Mouse (Mus musculus): ENCODE measurements around the gene Nod1. TPM values are rescaled to one million over a fixed set of nuclear protein-coding genes. Genes with fewer than 3 reads are reported as not detected.

The Nod1 gene
- polyA plus RNA-seq, 1 experiment from 2014 or later, result 3.0 TPM

- 93% methylated on average over 12 of the region's 12 CpGs for WGBS
- no peak for ATAC-seq (ENCODE audit: insufficient read depth, low FRiP score, low TSS enrichment)
These were observed 39.9 kb downstream of the Nod1 start for GRCm38 (mm10) chr6:54932526-54932925.

GRCm38 (mm10) chr6:54931641-54932040 lies 40.8 kb downstream of the Nod1 start:
- no peak overlapping the region for H3K4me2 ChIP-seq (ENCODE audit: low read depth)
- WGBS, result 96% methylated on average over 4 of the region's 4 CpGs
- ATAC-seq (ENCODE audit: insufficient read depth, low FRiP score, low TSS enrichment), result no peak
- H3K9ac ChIP-seq (ENCODE audit: low read length), result no peak overlapping the region
- H3K4me3 ChIP-seq (ENCODE audit: low read depth, low read length), result no peak overlapping the region
- H3K9me3 ChIP-seq (ENCODE audit: control insufficient read depth, low read length), result no peaks in the 10 kb centered on the region
- no peak overlapping the region for H3K27ac ChIP-seq (ENCODE audit: low read depth, low read length)
- no peaks in the 10 kb centered on the region for H3K36me3 ChIP-seq (ENCODE audit: control insufficient read depth, insufficient read depth, low read length)
- no peaks in the 10 kb centered on the region for H3K27me3 ChIP-seq (ENCODE audit: control insufficient read depth, insufficient read depth, low read length)
- no peaks in the 10 kb centered on the region for H3K4me1 ChIP-seq (ENCODE audit: control insufficient read depth, insufficient read depth, low read length)
- no peak for DNase-seq (ENCODE audit: low spot score)

More at GRCm38 (mm10) chr6:54932526-54932925, 39.9 kb downstream of the Nod1 start:
- no peak overlapping the region for H3K4me3 ChIP-seq (ENCODE audit: low read depth, low read length)
- H3K27ac ChIP-seq (ENCODE audit: low read depth, low read length), result no peak overlapping the region
- no peak overlapping the region for H3K9ac ChIP-seq (ENCODE audit: low read length)
- H3K27me3 ChIP-seq (ENCODE audit: control insufficient read depth, insufficient read depth, low read length), result no peaks in the 10 kb centered on the region
- no peaks in the 10 kb centered on the region for H3K9me3 ChIP-seq (ENCODE audit: control insufficient read depth, low read length)
- H3K4me1 ChIP-seq (ENCODE audit: control insufficient read depth, insufficient read depth, low read length), result no peaks in the 10 kb centered on the region
- no peak overlapping the region for H3K4me2 ChIP-seq (ENCODE audit: low read depth)
- DNase-seq (ENCODE audit: low spot score), result no peak
- H3K36me3 ChIP-seq (ENCODE audit: control insufficient read depth, insufficient read depth, low read length), result no peaks in the 10 kb centered on the region

- no peak for ATAC-seq (ENCODE audit: insufficient read depth, low FRiP score, low TSS enrichment)
- H3K27me3 ChIP-seq (ENCODE audit: control insufficient read depth, insufficient read depth, low read length), result no peaks in the 10 kb centered on the region
- H3K4me3 ChIP-seq (ENCODE audit: low read depth, low read length), result no peak overlapping the region
- 84% methylated on average over 6 of the region's 6 CpGs for WGBS
- no peaks in the 10 kb centered on the region for H3K4me1 ChIP-seq (ENCODE audit: control insufficient read depth, insufficient read depth, low read length)
- H3K9me3 ChIP-seq (ENCODE audit: control insufficient read depth, low read length), result no peaks in the 10 kb centered on the region
- H3K9ac ChIP-seq (ENCODE audit: low read length), result no peak overlapping the region
- DNase-seq (ENCODE audit: low spot score), result no peak
- H3K36me3 ChIP-seq (ENCODE audit: control insufficient read depth, insufficient read depth, low read length), result no peaks in the 10 kb centered on the region
- no peak overlapping the region for H3K27ac ChIP-seq (ENCODE audit: low read depth, low read length)
- no peak overlapping the region for H3K4me2 ChIP-seq (ENCODE audit: low read depth)
These were observed 44.5 kb downstream of the Nod1 start for GRCm38 (mm10) chr6:54927946-54928345.

- H3K4me1 ChIP-seq (ENCODE audit: control insufficient read depth, insufficient read depth, low read length), result no peaks in the 10 kb centered on the region
- H3K27ac ChIP-seq (ENCODE audit: low read depth, low read length), result no peak overlapping the region
- H3K4me2 ChIP-seq (ENCODE audit: low read depth), result no peak overlapping the region
- no peaks in the 10 kb centered on the region for H3K27me3 ChIP-seq (ENCODE audit: control insufficient read depth, insufficient read depth, low read length)
- ATAC-seq (ENCODE audit: insufficient read depth, low FRiP score, low TSS enrichment) (no peak), DNase-seq (ENCODE audit: low spot score) (no peak)
- H3K9ac ChIP-seq (ENCODE audit: low read length), result no peak overlapping the region
- no peaks in the 10 kb centered on the region for H3K9me3 ChIP-seq (ENCODE audit: control insufficient read depth, low read length)
- WGBS, result 71% methylated on average over 2 of the region's 2 CpGs
- no peak overlapping the region for H3K4me3 ChIP-seq (ENCODE audit: low read depth, low read length)
- no peaks in the 10 kb centered on the region for H3K36me3 ChIP-seq (ENCODE audit: control insufficient read depth, insufficient read depth, low read length)
These were observed 45.5 kb downstream of the Nod1 start for GRCm38 (mm10) chr6:54926899-54927298.

GRCm38 (mm10) chr6:54925736-54926440 lies 46.5 kb downstream of the Nod1 start:
- Histone ChIP-seq H3K4me3 (ENCODE audit: low read depth, low read length) (no peak overlapping the region), H3K9ac (ENCODE audit: low read length) (no peak overlapping the region), H3K4me2 (ENCODE audit: low read depth) (no peak overlapping the region), H3K9me3 (ENCODE audit: control insufficient read depth, low read length) (no peaks in the 10 kb centered on the region), H3K27ac (ENCODE audit: low read depth, low read length) (no peak overlapping the region), H3K27me3 (ENCODE audit: control insufficient read depth, insufficient read depth, low read length) (no peaks in the 10 kb centered on the region), H3K4me1 (ENCODE audit: control insufficient read depth, insufficient read depth, low read length) (no peaks in the 10 kb centered on the region), H3K36me3 (ENCODE audit: control insufficient read depth, insufficient read depth, low read length) (no peaks in the 10 kb centered on the region)
- WGBS, result 69% methylated on average over 7 of the region's 7 CpGs
- no peak for ATAC-seq (ENCODE audit: insufficient read depth, low FRiP score, low TSS enrichment)
- no peak for DNase-seq (ENCODE audit: low spot score)

- no peaks in the 10 kb centered on the region for H3K4me1 ChIP-seq (ENCODE audit: control insufficient read depth, insufficient read depth, low read length)
- H3K36me3 ChIP-seq (ENCODE audit: control insufficient read depth, insufficient read depth, low read length), result no peaks in the 10 kb centered on the region
- H3K9me3 ChIP-seq (ENCODE audit: control insufficient read depth, low read length), result no peaks in the 10 kb centered on the region
- DNase-seq (ENCODE audit: low spot score) (no peak), ATAC-seq (ENCODE audit: insufficient read depth, low FRiP score, low TSS enrichment) (no peak)
- no peak overlapping the region for H3K9ac ChIP-seq (ENCODE audit: low read length)
- WGBS, result 91% methylated on average over 16 of the region's 16 CpGs
- H3K4me3 ChIP-seq (ENCODE audit: low read depth, low read length), result no peak overlapping the region
- H3K27ac ChIP-seq (ENCODE audit: low read depth, low read length), result no peak overlapping the region
- H3K4me2 ChIP-seq (ENCODE audit: low read depth), result no peak overlapping the region
- H3K27me3 ChIP-seq (ENCODE audit: control insufficient read depth, insufficient read depth, low read length), result no peaks in the 10 kb centered on the region
These were observed 47.9 kb downstream of the Nod1 start for GRCm38 (mm10) chr6:54924538-54924937.

GRCm38 (mm10) chr6:54918521-54918920 lies 53.9 kb downstream of the Nod1 start:
- Histone ChIP-seq H3K4me1 (ENCODE audit: control insufficient read depth, insufficient read depth, low read length) (no peaks in the 10 kb centered on the region), H3K9ac (ENCODE audit: low read length) (no peak overlapping the region), H3K4me3 (ENCODE audit: low read depth, low read length) (no peak overlapping the region), H3K9me3 (ENCODE audit: control insufficient read depth, low read length) (no peaks in the 10 kb centered on the region), H3K27me3 (ENCODE audit: control insufficient read depth, insufficient read depth, low read length) (no peaks in the 10 kb centered on the region), H3K27ac (ENCODE audit: low read depth, low read length) (no peak overlapping the region), H3K36me3 (ENCODE audit: control insufficient read depth, insufficient read depth, low read length) (no peaks in the 10 kb centered on the region), H3K4me2 (ENCODE audit: low read depth) (no peak overlapping the region)
- DNase-seq (ENCODE audit: low spot score) (no peak), ATAC-seq (ENCODE audit: insufficient read depth, low FRiP score, low TSS enrichment) (no peak)
- WGBS, result 94% methylated on average over 5 of the region's 5 CpGs

GRCm38 (mm10) chr6:54917523-54917922 lies 54.9 kb downstream of the Nod1 start:
- H3K36me3 ChIP-seq (ENCODE audit: control insufficient read depth, insufficient read depth, low read length), result no peaks in the 10 kb centered on the region
- H3K27ac ChIP-seq (ENCODE audit: low read depth, low read length), result no peak overlapping the region
- H3K9me3 ChIP-seq (ENCODE audit: control insufficient read depth, low read length), result no peaks in the 10 kb centered on the region
- no peak overlapping the region for H3K4me3 ChIP-seq (ENCODE audit: low read depth, low read length)
- WGBS, result 45% methylated on average over 4 of the region's 4 CpGs
- no peak overlapping the region for H3K4me2 ChIP-seq (ENCODE audit: low read depth)
- no peaks in the 10 kb centered on the region for H3K4me1 ChIP-seq (ENCODE audit: control insufficient read depth, insufficient read depth, low read length)
- no peaks in the 10 kb centered on the region for H3K27me3 ChIP-seq (ENCODE audit: control insufficient read depth, insufficient read depth, low read length)
- H3K9ac ChIP-seq (ENCODE audit: low read length), result no peak overlapping the region
- ATAC-seq (ENCODE audit: insufficient read depth, low FRiP score, low TSS enrichment) (no peak), DNase-seq (ENCODE audit: low spot score) (peak; percentile 41)

GRCm38 (mm10) chr6:54916941-54917340 lies 55.5 kb downstream of the Nod1 start:
- DNase-seq (ENCODE audit: low spot score) (no peak), ATAC-seq (ENCODE audit: insufficient read depth, low FRiP score, low TSS enrichment) (no peak)
- Histone ChIP-seq H3K4me1 (ENCODE audit: control insufficient read depth, insufficient read depth, low read length) (no peaks in the 10 kb centered on the region), H3K27ac (ENCODE audit: low read depth, low read length) (no peak overlapping the region), H3K4me3 (ENCODE audit: low read depth, low read length) (no peak overlapping the region), H3K9me3 (ENCODE audit: control insufficient read depth, low read length) (no peaks in the 10 kb centered on the region), H3K9ac (ENCODE audit: low read length) (no peak overlapping the region), H3K4me2 (ENCODE audit: low read depth) (no peak overlapping the region), H3K36me3 (ENCODE audit: control insufficient read depth, insufficient read depth, low read length) (no peaks in the 10 kb centered on the region), H3K27me3 (ENCODE audit: control insufficient read depth, insufficient read depth, low read length) (no peaks in the 10 kb centered on the region)
- 82% methylated on average over 4 of the region's 4 CpGs for WGBS

Data from neural tube, embryonic 11.5 days (tissue).